20 mouse cellular contexts compared by ENCODE assay signal in the genomic region with DNA sequence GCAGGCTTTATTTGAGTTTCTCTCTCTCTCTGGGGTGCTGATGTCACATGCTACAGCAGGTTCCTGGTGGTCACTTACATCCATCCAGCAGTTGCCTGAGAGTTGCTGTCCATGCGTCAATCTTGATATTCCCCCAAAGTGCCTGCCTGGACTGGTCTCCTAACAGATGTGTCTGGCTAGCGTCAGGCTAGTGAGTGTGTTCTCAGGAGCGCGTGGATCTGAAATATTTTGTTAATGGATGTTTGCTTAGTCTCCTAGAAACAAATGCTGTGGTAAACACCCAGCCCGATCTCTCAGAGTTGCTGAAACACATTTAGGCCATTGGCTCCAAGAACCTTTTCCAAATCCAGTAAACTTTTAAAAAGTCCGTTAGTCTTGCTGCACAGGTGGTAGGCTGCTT.
"Had no signal": no experiment of that assay in that cellular context is flagged by ENCODE, and none has a peak within 500 bp of the region (broad histone marks: within the 10 kb centered on the region; RNA-seq: fewer than 3 reads in every experiment).

No protein-coding gene starts in this region.

- H3K4me3 ChIP-seq: layer of hippocampus, adult 2 months; limb, embryonic 10.5 days; limb, embryonic 13.5 days; liver, embryonic 12.5 days; liver, embryonic 15.5 days; neural tube, embryonic 12.5 days; neural tube, embryonic 15.5 days; stomach, embryonic 15.5 days had no signal

- H3K4me1 ChIP-seq: liver, embryonic 12.5 days; liver, embryonic 15.5 days had no signal

- DNase-seq: kidney, adult 2 months; kidney, postnatal 25 days; layer of hippocampus, adult 9-11 months; liver; midbrain, embryonic 14.5 days; right cerebral cortex, adult 18-20 months; right cerebral cortex, postnatal 14 days; right cerebral cortex, postnatal 4 days; spleen, adult 18-20 months; thymus, adult 2 months; thymus, postnatal 14 days; thymus, postnatal 4 days had no signal
